Mouse (Mus musculus): Measurements from ENCODE around the gene Ctnnd2.

Gene Ctnnd2

GRCm38 (mm10) chr15:30657588-30657987 lies 485.2 kb downstream of the Ctnnd2 start:
- no peak for DNase-seq

DNA sequence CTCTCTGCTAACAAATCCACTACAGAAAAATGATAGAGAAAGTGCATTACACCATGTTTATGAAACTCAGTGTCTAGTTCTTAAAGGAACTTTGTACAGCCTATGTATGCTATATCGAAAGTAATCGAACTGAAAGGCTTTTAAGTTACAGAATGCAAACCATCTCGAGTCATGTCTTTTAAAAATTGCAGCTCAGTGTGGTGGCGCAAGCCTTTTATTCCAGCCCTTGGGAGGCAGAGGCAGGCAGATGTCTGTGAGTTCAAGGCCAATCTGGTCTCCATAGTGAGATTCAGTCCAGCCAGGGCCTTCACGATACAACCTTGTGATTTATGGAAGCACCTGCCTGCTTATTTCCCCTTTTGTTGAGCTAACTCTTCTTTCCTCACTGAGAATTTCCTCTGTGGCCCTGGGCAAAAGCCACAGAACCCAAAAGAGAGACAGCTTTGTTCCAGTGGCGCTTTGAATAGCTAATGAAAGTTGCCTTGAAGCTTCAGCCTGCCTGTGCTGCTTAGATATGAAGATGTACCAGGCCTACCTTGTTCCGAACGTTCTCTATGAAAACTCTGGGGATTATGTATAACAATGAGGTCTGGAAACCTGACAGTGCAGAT lies 488.3 kb downstream of the Ctnnd2 start:
- no peak for DNase-seq

- no peak for DNase-seq
These were observed 489.5 kb downstream of the Ctnnd2 start for GRCm38 (mm10) chr15:30661689-30662422.

DNA sequence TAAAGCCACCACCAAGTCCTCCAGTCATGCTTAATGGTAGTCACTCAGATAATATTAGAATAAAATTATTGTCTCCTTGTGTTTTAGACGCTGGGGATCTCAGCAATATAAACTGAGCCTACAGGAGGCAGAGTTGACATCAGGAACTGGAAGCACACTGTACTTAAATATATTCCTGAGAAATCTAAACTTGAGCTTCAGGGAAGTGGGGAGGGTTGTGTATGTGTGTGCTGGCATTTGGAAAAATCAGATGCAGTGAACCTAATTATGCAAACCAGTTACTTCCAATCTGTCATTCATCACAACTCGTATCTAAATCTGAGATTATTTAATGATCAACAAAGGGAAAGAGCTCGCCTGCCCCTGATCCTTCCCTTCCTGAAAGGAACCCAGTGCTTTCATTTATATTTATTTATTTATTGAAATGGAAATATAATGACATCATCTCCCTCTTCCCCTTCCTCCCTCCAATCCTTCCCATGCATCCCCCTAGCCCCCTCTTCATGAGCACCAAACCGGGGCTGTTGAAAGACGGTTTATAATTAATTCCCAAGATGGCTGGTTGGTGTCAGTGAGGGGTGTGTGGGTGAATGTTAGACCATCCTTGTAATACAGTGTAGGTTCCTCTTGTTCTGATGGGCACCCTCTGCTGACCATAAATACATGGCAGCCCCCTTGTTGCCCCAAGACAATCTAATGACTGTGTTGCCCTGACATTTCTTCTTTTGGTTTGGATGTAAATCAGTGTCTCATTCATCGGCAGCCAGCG lies 495.6 kb downstream of the Ctnnd2 start:
- no peak for DNase-seq

- DNase-seq = no peak
These were observed 509.5 kb downstream of the Ctnnd2 start for GRCm38 (mm10) chr15:30681939-30682338.

DNA sequence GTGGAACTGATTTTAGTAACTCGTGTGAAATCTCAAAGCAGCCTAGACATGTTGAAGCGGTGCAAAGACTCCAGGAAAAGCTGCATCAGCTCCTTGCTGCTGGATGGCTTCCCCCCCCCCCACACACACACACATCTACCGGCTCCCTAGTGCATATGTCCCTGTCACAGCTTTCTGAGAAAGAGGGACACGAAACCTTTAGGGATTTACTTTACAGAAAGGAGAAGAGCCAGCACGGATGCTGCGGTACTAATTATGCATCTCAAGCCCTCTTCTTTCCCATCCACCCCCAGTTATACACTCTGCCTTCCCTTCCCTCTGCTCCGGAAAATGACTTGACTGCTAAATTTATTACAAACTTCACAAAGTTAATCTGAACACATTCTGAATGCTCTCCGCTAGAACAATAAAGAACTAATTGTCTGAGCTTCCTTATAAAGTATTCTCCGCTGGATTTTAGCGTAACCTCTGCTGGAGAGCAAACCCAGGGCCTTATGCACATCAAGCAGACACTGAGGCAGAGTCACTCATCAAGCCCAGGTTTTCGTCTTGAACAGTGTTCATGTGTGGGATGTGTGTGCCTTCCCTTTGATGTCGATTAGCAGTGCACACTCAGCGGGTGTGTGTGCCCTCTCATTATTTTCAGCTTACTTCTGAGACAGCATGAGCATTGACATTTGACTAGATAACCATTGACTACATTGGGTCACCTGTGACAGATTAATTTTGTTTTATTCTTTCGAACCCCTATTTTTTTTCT lies 510.1 kb downstream of the Ctnnd2 start:
- no peak for DNase-seq

DNA sequence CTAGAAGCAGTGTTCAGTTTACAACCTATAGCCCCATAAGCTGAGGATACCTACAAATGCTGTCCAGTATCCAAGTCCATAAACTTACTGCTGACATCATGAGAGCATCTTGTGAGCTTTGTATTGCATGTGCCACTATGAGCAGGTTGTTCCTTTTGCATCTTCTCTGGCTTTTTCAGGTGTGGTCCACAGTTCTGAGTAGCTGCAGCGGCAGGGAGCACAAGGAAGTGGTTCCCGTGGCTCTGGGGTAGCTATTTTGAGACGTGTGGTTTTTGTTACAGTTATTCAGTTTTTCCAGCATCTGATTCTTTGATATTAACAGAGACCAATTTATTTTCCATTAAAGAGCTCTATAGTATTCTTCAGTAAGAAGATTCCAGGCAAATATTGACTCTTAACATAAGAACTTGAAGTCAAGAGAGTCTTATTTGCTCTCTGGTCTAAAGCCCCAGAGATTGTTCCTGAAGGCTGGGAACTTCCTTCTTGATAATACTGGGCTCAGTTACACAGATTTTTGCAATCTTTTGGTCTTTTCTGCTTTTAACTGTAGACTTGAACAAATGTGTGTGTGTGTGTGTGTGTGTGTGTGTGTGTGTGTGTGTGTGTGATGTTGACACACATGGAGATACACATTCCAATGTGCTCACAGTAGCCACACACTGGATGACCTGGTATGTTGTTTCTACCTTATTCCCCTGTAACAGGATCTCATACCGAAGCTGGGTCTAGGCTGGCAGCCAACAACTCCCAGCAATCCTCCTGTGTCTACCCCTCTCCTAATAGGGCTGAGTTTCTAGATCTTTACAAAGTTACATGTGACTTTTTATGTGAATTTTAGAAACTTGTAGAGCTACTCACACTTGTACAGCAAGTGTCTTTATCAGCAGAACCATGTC lies 514.1 kb downstream of the Ctnnd2 start:
- no peak for DNase-seq

DNA sequence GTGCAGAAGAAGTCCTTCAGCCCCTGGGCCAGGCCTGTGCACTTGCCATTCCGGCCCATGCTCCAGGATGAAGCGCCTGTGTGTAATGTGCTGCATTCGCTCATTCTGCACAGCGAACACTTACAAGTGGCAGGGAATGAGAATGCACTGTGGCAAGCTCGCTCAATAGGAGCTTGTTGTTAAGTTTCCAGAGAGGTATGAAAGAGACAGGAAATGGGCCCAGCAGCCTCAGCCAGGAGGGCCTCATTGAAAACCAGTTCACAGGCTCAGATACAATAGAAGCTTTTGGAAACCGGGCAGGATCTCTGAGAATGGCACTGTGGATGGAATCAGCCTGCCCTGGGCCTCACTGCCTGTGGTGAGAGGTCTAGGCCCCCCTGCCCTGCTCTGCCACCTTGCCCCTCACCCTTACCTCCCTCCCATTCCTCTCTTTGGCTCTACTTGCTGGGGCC lies 521.4 kb downstream of the Ctnnd2 start:
- DNase-seq = peak; percentile 81

GRCm38 (mm10) chr15:30694286-30694685 lies 521.9 kb downstream of the Ctnnd2 start:
- DNase-seq = no peak

- no peak for DNase-seq
These were observed 523.5 kb downstream of the Ctnnd2 start for GRCm38 (mm10) chr15:30695859-30696258.

- peak; percentile 14 for DNase-seq
These were observed 525.0 kb downstream of the Ctnnd2 start for GRCm38 (mm10) chr15:30697356-30697755.

- no peak for DNase-seq
These were observed 528.4 kb downstream of the Ctnnd2 start for GRCm38 (mm10) chr15:30700762-30701161.

DNA sequence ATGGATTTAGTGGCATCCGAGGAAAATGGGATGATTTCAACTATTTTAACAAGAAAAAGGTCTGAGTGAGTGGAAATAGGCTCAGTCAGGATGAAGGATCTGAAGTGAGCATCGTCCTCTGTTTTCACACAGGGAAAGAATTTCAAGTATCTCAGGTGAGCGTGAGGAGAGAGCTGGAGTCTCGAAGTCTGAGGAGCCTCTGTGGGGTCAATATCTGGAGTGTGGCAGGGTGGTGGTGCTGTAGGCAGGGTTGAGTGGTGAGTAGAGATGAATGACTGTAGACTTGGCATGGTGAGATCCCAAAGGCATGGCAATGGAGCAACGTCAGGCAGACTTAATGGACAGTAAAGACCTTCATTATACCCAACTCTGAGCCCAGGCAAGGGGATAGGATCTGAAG lies 529.2 kb downstream of the Ctnnd2 start:
- no peak for DNase-seq

DNA sequence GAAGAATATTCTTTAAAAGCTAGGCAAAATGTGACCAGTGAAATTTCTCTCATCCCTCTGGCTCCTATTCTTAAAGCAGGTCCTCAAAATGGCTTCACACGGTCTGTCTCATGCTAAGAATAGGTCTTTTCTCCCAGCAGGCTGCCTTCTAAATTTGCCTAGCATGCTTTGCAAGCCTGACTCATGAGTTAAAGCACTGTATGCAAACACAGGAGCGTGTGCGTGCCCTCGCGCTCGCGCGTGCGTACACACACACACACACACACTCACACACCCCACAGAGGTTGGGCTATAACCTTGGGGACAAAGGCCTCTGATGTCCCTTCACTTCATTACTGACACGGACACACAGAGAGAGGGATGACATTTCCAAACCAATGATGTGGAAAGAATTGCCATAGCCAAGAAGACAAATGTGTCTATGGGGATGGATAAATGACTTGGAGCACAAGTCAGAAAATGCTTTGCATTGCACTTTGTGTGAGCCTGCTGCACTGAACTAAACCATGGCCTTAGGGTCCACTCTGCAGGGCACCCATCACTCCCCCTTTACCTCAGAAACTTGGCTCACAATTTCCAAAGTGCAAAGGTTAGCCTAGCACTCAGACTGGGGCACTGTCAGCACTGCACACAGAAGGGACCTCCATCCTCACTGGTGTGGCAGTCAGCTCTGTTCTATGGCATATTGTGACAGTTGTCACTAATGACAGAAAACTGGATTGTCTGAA lies 536.8 kb downstream of the Ctnnd2 start:
- DNase-seq = peak; percentile 23

GRCm38 (mm10) chr15:30709754-30710105 lies 537.3 kb downstream of the Ctnnd2 start:
- no peak for DNase-seq

- no peak for DNase-seq
These were observed 542.4 kb downstream of the Ctnnd2 start for GRCm38 (mm10) chr15:30714823-30715222.

DNA sequence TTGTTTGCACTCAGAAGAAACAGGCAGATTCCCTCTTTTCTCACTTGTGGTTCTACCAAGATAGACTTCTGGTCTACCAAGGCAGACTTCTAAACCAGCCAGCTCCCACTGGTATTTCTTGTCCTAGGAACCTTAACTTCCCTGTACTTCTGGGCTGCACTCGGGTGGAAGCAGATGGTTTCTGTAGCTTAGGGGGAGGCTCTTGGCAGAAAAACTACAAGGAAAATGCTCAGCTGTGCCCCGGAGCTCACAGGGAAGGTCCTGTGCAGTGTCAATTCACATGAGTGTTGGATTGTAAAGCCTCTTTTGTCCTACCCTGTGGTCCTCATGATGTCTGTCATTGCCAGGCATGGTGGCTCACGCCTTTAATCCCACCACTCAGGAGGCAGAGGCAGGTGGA lies 546.4 kb downstream of the Ctnnd2 start:
- peak; percentile 26 for DNase-seq

- peak; percentile 81 for DNase-seq
These were observed 546.8 kb downstream of the Ctnnd2 start for GRCm38 (mm10) chr15:30719226-30719625.

- no peak for DNase-seq
These were observed 548.7 kb downstream of the Ctnnd2 start for GRCm38 (mm10) chr15:30721098-30721497.

- no peak for DNase-seq
These were observed 553.7 kb downstream of the Ctnnd2 start for GRCm38 (mm10) chr15:30726066-30726465.

- DNase-seq = no peak
These were observed 565.8 kb downstream of the Ctnnd2 start for GRCm38 (mm10) chr15:30738178-30738577.

Data from layer of hippocampus, adult 9-11 months (tissue).